Mouse (Mus musculus) kidney, postnatal 36 days (tissue): Measurements from ENCODE around the gene Arhgdia.
"Not testable (repeated sequence)": the region's sequence is repeated elsewhere in the genome, so short reads cannot be mapped to it uniquely, and the experiment has no call there.

Source experiments
- DNase-seq, 2 experiments: peaks; one replicate each; pipeline ENCODE4 v3.0.0; 2021 to 2022; ENCODE audit warnings: mixed read lengths in 2 of 2

Gene Arhgdia

DNA sequence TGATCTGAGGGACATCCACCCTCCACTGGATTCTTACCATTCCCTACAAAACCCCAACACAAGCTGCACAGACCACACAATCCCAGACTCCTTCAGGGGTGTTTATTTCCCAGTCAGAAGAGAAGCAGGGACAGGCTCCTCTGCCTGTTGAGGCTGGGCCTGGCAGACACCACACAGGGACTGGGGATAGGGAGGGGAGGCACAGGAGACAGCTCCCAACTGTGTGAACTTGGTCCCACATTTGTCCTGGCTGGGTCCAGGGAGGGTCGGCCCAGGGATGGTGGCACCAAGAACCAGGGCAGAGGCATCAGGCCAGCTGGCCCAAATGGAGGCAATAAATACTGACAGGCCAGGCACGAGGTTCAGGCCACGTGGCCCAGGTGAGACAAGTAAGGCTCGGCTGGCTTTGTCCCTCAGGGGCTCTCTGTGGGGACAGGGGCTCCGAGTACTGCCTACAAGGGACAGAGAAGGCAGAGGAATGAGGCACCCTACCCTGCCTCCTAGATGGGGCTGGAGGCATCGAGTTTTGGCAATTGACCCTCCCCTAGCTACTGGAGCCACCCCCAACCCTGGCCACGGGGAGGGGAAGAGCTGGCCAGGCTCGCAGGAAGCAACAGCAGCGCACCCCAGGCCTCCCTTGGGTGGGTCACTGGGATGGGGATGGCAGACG is 3.3 kb downstream of the Arhgdia start:
- DNase-seq: peak; percentile 68 to 77

DNA sequence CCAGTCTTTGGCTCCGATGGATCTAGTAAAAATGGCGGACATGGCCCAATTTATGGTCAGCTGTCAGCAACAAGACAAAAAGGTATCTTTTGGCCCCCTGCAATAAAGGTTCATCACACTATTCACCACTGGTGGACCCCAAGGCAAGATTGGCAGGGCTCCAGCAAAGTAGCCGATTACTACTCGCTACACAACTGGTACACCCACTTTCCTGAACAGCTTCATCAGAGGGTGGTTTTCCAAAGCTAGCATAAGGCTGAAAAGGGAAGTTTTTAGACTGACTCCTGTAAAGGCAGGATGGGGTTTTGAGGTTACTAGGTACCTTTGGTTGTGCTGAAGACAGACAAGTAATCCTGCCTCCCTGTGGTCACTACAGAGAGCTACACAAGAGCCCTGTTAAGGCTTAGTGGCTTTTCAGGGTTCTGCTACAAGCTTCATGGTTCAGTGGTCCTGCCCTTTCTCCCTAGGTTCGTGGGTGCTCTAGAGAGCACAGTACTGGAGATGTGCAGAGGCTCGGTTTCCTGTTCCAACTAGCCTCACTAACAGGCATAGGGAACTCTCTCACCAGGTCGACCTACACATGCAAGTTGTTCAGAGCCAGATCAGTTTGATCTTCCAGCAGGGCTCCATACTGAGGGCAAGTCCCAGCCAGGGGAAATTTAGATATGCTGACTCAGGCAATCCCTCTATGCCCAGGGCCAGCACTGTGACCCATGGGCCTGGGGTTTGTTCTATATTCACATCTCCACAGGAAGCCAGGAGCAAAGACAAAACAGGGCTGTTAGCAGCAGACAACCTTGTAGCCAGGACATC is 4.0 kb downstream of the Arhgdia start:
- DNase-seq: peak; percentile 62 to 85

DNA sequence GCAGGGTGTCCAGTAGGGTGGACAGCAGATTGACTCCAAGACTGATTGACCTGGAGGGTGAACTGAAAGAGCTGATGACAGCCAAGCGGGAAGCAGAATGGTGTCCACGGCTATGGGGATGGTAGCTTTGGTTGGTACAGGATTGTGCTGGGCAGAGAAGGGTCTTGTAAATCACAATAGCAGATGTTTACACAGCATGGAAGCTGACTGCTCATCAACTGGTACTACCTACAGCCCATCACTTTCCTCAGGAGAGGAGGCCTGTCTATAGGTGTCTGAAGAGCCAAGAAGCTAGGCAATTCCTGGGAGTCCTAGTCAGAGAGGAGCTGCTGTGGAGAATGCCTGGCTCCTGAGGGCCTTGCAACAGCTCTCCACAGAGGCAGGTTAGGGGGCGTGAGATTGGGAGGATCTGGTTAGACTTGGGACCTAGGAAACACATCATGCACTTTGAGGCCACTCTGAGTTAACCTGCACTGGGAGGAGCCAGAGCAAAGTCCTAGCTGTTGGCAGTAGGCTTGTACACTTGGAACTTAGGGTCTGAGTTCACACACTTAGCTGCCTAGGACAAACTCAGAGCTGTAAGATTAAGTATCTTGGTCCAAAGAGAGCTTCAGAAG is 5.0 kb downstream of the Arhgdia start:
- peak; percentile 79 to 91 for DNase-seq

DNA sequence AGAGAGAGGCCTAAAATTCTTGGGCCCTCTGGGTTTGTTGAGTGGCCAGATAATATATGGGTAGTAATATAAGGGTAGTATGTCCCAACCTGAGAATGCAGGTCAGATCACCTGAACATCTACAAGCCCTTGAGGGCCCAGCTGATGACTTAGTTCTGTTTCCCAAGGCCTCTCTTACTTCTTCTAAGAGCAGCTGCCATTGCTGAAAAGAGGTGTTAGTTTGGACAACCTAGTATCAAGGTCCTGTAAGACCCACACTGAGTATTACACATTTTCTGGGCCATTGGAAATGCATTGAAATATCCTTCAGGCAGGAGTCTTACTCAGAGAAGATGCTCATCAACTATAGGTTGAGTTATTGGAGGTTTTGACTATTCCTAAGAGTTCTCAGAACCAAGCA is 5.5 kb downstream of the Arhgdia start:
- no peak for DNase-seq

DNA sequence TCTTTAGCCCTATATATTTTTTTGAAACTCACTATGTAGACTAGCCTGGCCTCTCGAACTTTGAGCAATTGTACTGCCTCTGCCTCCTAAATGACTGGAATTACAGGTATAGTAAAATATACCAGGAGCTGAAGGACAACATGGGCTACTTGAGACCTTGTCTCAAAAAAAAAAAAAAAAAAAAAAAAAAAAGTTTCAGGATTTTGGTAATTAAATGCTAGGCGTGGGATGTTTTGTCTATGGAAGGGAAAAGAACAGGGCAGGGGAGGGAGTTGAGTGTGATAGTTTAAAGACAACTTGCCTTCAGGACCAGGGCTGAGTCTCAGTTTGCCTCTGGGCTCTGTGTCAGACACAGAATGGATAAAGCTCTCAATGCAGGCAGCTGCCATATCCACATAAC is 6.4 kb downstream of the Arhgdia start:
- no peak for DNase-seq

DNA sequence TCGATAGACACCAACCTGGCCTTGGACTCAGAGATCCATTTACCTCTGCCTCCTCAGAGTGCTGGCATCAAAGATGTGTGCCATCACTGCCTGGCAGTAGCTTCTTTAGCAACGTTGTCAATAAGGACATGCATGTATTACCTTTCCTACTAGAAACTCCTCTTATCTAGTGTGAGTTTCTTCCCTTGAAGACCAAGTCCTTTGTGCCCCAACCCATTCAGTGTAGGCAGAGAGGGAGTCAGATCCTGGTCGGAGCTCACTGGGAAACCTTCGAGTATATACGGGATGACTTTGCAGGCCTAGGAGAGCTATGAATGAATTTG is 7.2 kb downstream of the Arhgdia start:
- no peak for DNase-seq

DNA sequence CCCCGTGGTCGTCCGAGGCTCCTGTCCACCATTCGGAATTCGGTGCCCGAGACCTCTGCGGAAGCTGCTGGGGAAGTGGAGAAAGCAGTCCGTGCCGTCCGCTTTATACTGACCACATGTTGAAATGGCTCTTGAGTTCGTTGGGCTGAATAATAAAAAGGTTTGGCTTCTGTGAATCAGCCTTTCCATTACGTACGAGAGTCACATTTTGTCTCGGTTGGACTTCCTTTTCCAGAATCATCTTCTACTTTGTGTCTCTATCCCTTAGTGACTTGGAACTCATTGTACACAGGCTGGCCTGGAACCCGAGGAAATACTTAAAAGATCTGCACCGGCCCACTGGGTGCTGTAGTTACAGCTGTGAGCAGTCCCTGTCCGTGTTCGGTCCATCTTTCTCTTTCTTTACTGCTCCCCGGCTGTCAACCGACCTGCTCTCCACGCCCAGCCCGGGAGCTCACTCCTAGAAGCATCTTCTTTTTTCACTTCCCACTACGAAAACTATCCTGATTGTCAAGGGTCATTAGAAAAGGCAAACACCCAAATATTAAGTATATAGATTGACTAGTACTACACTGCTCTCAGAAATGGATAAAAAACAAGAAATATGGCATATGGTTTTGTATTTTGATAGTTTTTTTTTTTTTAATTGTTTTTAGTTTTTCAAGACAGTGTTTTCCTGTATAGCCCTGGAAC is 7.7 kb downstream of the Arhgdia start:
- peak in 1 of 2 experiments; percentile 22 for DNase-seq

DNA sequence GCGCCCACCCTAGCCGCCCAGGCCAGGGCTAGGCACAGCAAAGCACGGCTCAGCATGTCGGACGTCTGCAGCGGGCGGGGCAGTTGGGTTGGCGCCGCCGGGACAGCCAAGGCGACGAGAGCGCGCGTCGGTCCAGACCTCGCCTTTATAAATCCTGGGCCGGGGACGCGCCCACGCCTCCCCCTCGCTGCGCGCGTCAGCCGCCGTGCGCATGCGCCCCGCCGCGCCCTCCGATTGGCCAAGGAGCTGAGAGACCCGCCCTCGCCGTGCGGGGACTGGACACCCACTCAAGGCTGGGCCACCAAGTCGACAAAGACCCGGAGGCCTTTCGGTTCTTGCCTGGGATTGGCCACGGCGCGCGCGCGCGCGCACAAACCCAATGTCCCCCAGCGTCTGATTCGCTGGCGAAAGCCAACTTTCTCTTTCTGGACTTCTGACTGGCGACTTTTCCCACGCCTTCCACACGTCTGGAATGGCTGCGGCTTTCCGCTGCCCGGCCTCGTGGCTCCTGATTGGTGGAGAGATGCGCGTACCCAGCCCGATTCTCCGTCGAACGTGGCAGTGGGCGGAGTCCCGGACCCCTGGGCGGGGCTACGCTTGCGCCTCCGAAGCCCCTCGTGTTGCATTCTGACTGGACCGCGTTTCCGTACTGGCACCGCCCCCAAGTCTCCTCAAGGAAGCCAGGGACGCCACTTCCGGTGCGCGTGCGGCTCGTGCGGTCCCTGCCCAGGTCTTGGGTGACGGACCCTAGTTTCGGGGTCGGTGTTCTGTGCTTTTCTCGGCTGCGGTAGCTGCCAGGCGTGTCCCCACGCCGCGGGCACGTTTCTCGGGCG is 8.5 kb downstream of the Arhgdia start, which contains the start of gene P4hb:
TSS of gene P4hb (minus strand) at position 502 of the 833 bp plus-strand sequence.
- peak; percentile 100 for DNase-seq

DNA sequence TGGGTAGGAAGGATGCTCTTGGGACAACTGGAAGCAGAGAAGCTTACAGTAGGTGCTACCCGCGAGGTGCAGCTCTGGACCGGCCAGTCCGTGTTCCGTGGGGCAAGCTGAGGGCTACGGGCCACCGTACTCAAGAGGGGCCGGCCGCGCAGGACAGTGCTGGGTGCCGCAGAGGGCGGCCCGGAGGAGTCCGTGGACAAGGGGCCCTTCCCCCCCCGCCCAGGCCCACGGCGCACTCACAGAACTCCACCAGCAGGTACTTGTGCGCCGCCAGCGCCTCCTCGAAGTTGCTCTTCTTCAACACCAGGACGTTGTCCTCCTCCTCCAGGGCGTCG is 9.0 kb downstream of the Arhgdia start:
- DNase-seq: no peak

DNA sequence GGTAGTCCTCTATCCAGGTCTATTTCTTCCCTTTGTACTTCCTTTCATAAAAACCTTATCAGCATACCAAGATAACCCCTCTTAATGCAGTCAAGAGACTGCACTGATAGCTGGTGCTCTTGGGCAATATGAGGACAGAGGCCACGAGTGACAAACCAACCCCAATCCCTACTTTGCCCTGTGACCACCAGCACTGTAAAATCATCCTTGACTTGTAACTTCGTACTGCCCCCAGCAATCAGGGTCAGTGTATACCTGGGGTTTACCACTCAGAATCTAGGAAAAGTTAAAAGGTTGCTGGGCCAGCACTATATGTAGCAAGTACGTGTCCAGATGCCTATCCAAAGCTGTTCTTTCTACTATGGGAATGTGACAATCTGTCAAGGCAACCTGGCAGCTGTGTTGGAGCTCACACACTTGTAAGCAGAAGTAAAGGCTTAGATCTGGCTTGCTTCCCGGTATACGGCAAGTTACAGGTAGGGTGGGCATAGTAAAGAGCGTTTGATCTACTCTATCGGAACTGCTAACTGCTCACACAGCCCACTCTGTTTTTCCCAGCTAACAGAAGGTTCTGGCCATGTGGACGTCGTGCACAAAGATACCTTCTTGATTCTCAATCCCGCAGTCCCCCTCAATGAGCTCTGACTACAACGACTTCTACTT is 9.5 kb downstream of the Arhgdia start:
- DNase-seq: no peak

DNA sequence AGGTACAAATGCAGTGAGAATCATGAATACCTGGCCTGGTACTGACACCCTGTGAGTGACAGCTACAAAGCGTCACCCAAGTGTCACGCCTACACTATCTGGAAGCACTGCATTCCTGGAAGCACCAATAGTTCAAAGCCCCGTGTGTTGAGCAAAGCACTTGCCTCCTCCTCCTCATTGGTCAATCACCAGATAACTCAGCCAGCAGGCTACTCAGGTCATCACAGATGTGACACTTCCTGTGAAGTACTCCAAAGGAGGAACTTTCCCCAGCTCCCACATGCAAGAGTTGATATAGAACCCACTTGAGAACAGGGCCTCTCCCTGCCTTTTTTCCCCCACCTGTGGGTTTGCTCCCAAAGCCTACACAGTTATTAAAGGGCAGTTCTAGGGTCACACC is 10.3 kb downstream of the Arhgdia start:
- no peak for DNase-seq

DNA sequence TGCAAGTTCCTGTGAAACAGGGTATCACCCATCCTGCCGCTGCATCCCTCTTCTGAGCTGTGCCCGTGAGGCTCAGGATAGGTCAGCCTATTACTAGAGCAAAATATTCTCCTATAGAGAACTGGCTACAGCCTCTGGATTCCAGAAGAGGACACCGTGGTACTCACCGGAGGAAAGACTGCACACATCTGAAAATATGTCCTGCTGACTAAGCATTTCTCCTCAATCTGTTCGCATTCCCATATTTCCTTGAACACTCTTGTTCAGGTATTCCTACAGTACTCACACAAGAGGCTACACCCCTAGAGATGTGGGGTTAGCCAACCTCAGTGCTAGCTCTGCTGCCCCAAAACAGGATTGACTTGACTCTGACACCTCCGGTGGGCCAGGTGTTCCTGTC is 13.1 kb downstream of the Arhgdia start:
- no peak for DNase-seq

DNA sequence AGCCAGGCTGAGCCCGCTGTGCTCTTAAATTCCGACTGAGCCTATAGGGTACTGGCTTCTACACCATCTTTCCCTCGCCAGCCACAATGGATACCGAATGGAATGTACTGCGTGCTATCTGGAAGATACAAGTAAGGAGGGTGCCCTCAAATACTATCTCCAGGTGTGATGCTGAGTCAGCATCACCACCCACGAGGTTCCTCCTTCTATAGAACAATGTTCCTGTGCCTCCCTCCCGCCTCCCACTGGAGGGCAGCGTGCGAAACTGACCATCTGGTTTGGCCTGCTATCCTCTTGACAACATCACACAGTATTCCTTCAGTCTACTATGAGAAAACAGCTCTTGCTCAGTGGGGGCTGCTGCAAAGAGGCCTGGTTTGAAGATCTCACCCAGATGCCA is 16.3 kb downstream of the Arhgdia start:
- no peak for DNase-seq

DNA sequence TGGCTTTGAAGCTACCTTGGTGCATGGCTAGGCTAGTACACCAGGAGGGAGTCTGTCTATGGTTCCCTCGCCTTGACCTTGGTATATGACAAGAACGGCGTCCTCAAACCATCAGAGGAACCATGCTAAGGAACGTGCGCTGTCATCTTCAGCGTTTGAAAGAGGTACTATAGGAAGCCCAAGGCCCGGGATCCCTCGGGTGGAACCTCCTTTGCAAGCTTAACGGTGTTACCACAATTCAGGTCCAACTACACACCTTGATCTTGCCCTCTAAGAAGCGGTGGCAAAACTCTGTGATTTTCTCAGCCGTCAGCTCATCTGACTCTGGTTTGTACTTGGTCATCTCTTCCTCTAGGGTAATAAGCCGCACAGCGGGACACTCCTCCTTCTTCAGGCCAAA is 18.5 kb downstream of the Arhgdia start:
- no peak for DNase-seq

DNA sequence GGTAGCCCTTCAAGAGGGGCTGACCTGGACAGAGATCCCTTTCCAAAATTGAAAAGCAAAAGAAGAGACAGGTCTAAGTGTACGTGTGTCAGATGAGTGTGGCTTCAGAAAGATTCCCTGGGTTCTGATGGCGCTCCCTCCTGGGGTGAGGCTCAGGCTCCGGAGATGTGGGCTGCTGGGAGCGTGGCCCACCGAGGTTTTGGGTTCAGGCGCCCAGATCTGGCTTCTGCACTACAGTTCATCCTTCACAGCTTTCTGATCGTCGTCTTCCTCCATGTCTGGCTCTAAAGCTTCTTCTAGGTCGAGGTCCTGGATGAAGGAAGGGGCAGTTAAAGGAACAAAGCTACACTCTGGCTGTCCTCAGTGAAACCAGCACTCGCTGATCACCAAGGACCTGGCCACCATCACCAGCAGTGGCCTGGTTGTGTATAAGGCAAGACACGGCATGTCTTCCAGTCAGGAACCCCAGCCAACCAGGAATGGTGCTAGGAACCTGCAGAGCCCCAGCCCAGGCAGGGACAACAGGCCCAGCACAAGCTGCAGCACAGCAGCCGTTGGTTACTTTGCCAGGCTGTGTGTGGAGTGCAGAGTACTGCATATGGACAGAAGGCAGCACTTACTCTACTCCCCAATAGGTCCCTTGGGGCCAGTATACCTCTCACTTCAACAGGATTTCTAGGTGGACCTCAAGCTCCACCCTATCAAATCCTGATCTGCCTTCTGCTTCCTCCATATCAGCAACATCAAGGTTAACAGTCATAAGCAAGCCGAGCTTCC is 20.3 kb downstream of the Arhgdia start:
- DNase-seq: no peak

DNA sequence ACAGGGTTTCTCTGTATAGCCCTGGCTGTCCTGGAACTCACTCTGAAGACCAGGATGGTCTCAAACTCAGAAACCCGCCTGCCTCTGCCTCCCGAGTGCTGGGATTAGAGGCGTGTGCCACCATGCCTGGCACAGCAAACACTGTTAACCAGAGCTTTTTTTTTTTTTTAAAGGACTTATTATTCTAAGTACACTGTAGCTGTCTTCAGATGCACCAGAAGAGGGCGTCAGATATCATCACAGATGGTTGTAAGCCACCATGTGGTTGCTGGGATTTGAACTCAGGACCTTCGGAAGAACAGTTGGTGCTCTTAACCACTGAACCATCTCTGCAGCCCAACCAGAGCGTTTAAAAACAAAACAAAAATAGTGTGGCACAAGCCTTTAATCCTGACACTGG is 22.6 kb downstream of the Arhgdia start:
- DNase-seq: not testable (repeated sequence)

DNA sequence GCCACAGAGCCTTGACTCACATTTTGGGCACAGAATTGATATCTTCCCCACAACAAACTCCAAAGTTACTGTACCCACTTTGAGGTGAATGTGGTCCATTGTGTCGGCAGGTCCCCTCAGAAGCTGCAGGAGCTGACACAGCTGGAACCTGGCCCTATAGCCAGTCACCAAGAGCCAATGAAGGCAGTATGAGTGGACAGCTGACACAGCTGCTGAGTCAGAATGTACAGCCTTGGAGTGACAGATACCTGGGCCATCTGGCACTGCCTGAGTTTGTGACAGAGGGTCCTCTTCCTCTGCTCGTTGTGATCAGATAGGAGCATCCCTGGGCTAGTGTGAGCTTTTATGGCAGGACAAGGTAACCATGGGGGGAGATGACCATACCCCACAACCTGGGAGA is 26.2 kb downstream of the Arhgdia start:
- no peak for DNase-seq

DNA sequence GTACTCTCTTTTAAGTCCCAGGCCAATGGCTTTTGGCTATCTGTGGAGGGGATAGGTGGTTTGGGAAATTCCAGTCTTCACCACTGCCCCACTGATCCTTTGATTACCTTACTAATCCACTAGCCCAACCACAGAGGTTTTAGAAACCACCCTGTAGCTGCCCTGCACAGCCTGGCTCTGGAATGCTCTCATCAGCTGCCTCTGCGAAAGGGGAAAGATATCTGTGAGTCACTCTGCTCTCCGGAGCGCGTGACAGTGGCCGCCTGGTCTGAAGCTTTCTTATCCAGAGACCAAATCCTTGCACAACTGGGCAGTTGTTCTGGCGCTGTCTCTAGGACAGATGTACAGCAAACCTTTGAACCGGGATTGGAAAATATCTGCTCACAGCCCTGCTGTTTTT is 26.6 kb downstream of the Arhgdia start:
- DNase-seq: no peak

DNA sequence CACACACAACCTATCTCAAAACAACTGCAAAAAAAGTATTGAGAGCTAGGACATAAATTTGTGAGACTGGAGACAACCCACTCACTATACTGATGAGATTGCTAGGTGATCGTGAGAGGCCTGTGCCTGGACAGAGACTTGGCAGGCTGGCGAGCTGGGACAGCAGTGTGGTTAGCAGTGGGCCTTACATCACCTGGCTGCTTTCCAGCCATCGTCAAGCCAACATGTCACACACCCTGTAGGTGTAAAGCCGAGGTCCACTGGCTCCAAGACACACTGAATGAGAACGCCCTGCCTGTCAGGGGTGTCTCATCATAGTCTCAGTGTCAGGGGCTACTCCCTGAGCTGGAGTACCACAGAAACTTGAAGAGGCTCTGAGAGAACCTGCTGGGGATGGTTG is 28.7 kb downstream of the Arhgdia start:
- no peak for DNase-seq

DNA sequence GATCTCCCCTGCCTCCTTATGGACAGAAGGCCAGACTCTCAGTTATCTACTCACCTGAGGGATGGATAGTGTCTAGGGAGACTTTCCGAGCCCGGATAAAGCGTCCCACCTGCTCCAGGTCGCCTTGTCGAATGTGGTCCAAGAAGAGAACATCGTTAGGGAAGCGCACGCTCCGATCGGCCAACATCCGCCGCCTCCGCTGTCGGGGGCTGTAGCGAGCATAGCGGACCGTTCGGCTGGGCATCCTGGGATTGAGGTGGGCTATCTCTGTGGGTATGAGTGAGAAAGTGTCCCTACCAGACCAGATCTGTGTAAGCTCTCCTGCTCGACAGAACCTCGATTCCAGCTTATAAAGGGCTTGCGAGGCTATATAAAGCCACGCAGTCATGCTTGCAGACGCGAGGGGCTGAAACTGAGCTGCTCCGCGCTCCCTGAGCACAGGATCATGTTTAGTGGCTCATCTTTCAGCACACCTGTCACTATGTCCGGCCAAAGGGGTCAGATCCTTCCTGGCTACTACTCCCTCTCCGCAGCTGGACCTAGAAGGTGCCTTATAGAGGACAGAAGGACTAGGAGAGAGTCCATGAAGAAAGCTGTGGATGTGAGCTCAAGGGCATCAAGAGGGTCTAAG is 30.5 kb downstream of the Arhgdia start, which contains the start of gene Ppp1r27:
TSS of gene Ppp1r27 (minus strand) at position 323 of the 631 bp plus-strand sequence.
- DNase-seq: no peak
